In the genomic region with DNA sequence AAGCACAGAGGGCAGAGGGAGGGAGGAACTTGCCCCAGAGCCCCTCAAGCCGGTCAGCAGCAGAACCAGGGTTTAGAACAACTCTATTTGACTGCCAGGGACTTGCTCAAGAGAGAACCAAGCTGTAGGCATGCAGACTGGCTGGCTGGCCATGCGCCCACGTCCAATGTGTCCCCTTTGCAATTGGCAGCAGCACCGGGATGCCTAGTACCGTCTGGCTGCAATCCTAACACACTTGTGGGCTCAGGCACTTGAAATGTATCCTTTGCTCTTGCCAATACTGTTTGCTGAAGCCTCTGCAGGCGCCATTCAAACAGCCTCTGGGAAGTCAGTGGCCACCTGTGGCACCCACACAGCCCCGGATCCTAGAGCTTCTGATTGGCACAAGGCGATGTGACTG, we compare ENCODE assay signal across 8 mouse cellular contexts. TPM values are rescaled to one million over a fixed set of nuclear protein-coding genes. Genes with fewer than 3 reads are reported as not detected.
DNase-seq lines count a peak whose midpoint lies in the region; ATAC-seq and TF ChIP-seq lines count a peak whose summit lies in the region.

No protein-coding gene starts in this region.

- peak; percentile 36; the same call in 1 of the 2 replicates for ATAC-seq in forebrain, embryonic 13.5 days
- no peak for ATAC-seq in forebrain, embryonic 11.5 days (replicated peaks; ENCODE audit: low FRiP score)
- ATAC-seq in kidney, embryonic 15.5 days (replicated peaks; ENCODE audit: low FRiP score) = no peak
- ATAC-seq in kidney, embryonic 14.5 days (ENCODE audit: low FRiP score, low TSS enrichment) = no peak
- ATAC-seq in activated CD4-positive, CD25-positive, alpha-beta regulatory T cell, adult 4 months = no peak

- no peak overlapping the region for H3K4me2 ChIP-seq in forebrain, embryonic 13.5 days
- H3K4me2 ChIP-seq in forebrain, embryonic 11.5 days (ENCODE audit: low read depth, low read length, severe bottlenecking) = no peak overlapping the region
- no peak overlapping the region for H3K4me2 ChIP-seq in kidney, embryonic 15.5 days
- H3K4me2 ChIP-seq in kidney, embryonic 14.5 days (replicated peaks; ENCODE audit: low read depth, low read length) = no peak overlapping the region

- TF ChIP-seq CTCF in layer of hippocampus, adult 2 months (conservative IDR thresholded peaks at IDR 0.05) = no peak

- H3K4me1 ChIP-seq in forebrain, embryonic 13.5 days = 0 out of 2 replicates have a peak, but pooled peaks cover 8% of the 10 kb centered on the region
- peaks cover 4% of the 10 kb centered on the region; the same call in 1 of the 2 replicates for H3K4me1 ChIP-seq in forebrain, embryonic 11.5 days (replicated peaks; ENCODE audit: control insufficient read depth, insufficient read depth, low read length)
- H3K4me1 ChIP-seq in kidney, embryonic 15.5 days = peaks cover 23% of the 10 kb centered on the region
- peaks cover 13% of the 10 kb centered on the region for H3K4me1 ChIP-seq in kidney, embryonic 14.5 days (ENCODE audit: control insufficient read depth, insufficient read depth, low read length)

- 71% methylated on average over 8 of the region's 8 CpGs for WGBS in forebrain, embryonic 13.5 days
- WGBS in forebrain, embryonic 11.5 days = 70% methylated on average over 8 of the region's 8 CpGs
- 53% methylated on average over 8 of the region's 8 CpGs for WGBS in kidney, embryonic 15.5 days
- 50% methylated on average over 8 of the region's 8 CpGs for WGBS in kidney, embryonic 14.5 days

- no peaks in the 10 kb centered on the region for H3K9me3 ChIP-seq in forebrain, embryonic 13.5 days (replicated peaks)
- no peaks in the 10 kb centered on the region for H3K9me3 ChIP-seq in forebrain, embryonic 11.5 days (ENCODE audit: control insufficient read depth, low read length)
- no peaks in the 10 kb centered on the region for H3K9me3 ChIP-seq in kidney, embryonic 15.5 days (replicated peaks)
- H3K9me3 ChIP-seq in kidney, embryonic 14.5 days (ENCODE audit: control insufficient read depth, low read length) = no peaks in the 10 kb centered on the region

- H3K27me3 ChIP-seq in forebrain, embryonic 13.5 days = no peaks in the 10 kb centered on the region
- H3K27me3 ChIP-seq in forebrain, embryonic 11.5 days (ENCODE audit: control insufficient read depth, insufficient read depth, low read length) = no peaks in the 10 kb centered on the region
- H3K27me3 ChIP-seq in kidney, embryonic 15.5 days = no peaks in the 10 kb centered on the region
- no peaks in the 10 kb centered on the region for H3K27me3 ChIP-seq in kidney, embryonic 14.5 days (ENCODE audit: control insufficient read depth, insufficient read depth, low read length)

- H3K9ac ChIP-seq in forebrain, embryonic 13.5 days = no peak overlapping the region
- H3K9ac ChIP-seq in forebrain, embryonic 11.5 days (ENCODE audit: low read length) = no peak overlapping the region
- no peak overlapping the region for H3K9ac ChIP-seq in kidney, embryonic 15.5 days
- no peak overlapping the region for H3K9ac ChIP-seq in kidney, embryonic 14.5 days (ENCODE audit: low read depth, low read length)

- no peak overlapping the region for H3K27ac ChIP-seq in forebrain, embryonic 13.5 days
- no peak overlapping the region for H3K27ac ChIP-seq in forebrain, embryonic 11.5 days (ENCODE audit: low read depth, low read length)
- H3K27ac ChIP-seq in layer of hippocampus, adult 2 months = no peak overlapping the region
- no peak overlapping the region for H3K27ac ChIP-seq in kidney, embryonic 15.5 days
- no peak overlapping the region for H3K27ac ChIP-seq in kidney, embryonic 14.5 days (ENCODE audit: low read depth, low read length)

- H3K4me3 ChIP-seq in forebrain, embryonic 13.5 days = no peak overlapping the region
- no peak overlapping the region for H3K4me3 ChIP-seq in forebrain, embryonic 11.5 days (ENCODE audit: low read depth, low read length)
- H3K4me3 ChIP-seq in layer of hippocampus, adult 2 months = no peak overlapping the region
- no peak overlapping the region for H3K4me3 ChIP-seq in kidney, embryonic 15.5 days (replicated peaks)
- H3K4me3 ChIP-seq in kidney, embryonic 14.5 days (ENCODE audit: low read length) = no peak overlapping the region

- no peaks in the 10 kb centered on the region for H3K36me3 ChIP-seq in forebrain, embryonic 13.5 days (ENCODE audit: poor library complexity, severe bottlenecking)
- H3K36me3 ChIP-seq in forebrain, embryonic 11.5 days (ENCODE audit: control insufficient read depth, insufficient read depth, low read length) = no peaks in the 10 kb centered on the region
- no peaks in the 10 kb centered on the region for H3K36me3 ChIP-seq in kidney, embryonic 15.5 days
- H3K36me3 ChIP-seq in kidney, embryonic 14.5 days (ENCODE audit: control insufficient read depth, insufficient read depth, low read length) = no peaks in the 10 kb centered on the region

- no peak for DNase-seq in forebrain, embryonic 11.5 days (ENCODE audit: low spot score)
- peak; percentile 68 to 72 for DNase-seq in frontal cortex, postnatal 10 days (ENCODE audit: low spot score in 2 of 2)
- peak; percentile 86 to 92 for DNase-seq in layer of hippocampus, adult 2 months (ENCODE audit: low spot score in 2 of 2)
- DNase-seq in lung, postnatal 10 days = peak; percentile 80

RNA-seq across cellular contexts. Expression of a gene that starts 53.4 kb away (rescaled TPM):
- 2.3 and 3.2 TPM in 2 replicates for polyA plus RNA-seq in forebrain, embryonic 13.5 days (2015; fragmentation: Nextera tagmentation; extraction: Ambion mirVana)
- polyA plus RNA-seq in forebrain, embryonic 11.5 days (2014; fragmentation: Nextera tagmentation; extraction: Ambion mirVana) = 6.3 and 7.9 TPM in 2 replicates
- total RNA-seq in layer of hippocampus, adult 2 months (2021) = 1 to 10 TPM; 6.8 to 7.7 TPM
- 42.1 and 59.5 TPM in 2 replicates for polyA plus RNA-seq in kidney, embryonic 15.5 days (2015; fragmentation: Nextera tagmentation; extraction: Ambion mirVana)
- 27.2 and 44.6 TPM in 2 replicates for polyA plus RNA-seq in kidney, embryonic 14.5 days (2014; fragmentation: Nextera tagmentation; extraction: Ambion mirVana)
- not detected for polyA plus RNA-seq in activated CD4-positive, CD25-positive, alpha-beta regulatory T cell, adult 4 months (2017; shearing (Covaris generic))

RNA-seq across cellular contexts. Expression of a gene that starts 56.0 kb away (rescaled TPM):
- 212 and 246 TPM in 2 replicates for polyA plus RNA-seq in forebrain, embryonic 13.5 days (2015; fragmentation: Nextera tagmentation; extraction: Ambion mirVana)
- polyA plus RNA-seq in forebrain, embryonic 11.5 days (2014; fragmentation: Nextera tagmentation; extraction: Ambion mirVana) = 274 and 284 TPM in 2 replicates
- total RNA-seq in layer of hippocampus, adult 2 months (2021) = 100 to 1,000 TPM; 163 to 174 TPM
- polyA plus RNA-seq in kidney, embryonic 15.5 days (2015; fragmentation: Nextera tagmentation; extraction: Ambion mirVana) = 403 and 425 TPM in 2 replicates
- polyA plus RNA-seq in kidney, embryonic 14.5 days (2014; fragmentation: Nextera tagmentation; extraction: Ambion mirVana) = 294 and 402 TPM in 2 replicates
- polyA plus RNA-seq in activated CD4-positive, CD25-positive, alpha-beta regulatory T cell, adult 4 months (2017; shearing (Covaris generic)) = 100 to 1,000 TPM; 100 to 113 TPM
